Mouse (Mus musculus): ENCODE results near the gene Gm960.
"Not testable (repeated sequence)": the region's sequence is repeated elsewhere in the genome, so short reads cannot be mapped to it uniquely, and the experiment has no call there.

Gene Gm960

DNA sequence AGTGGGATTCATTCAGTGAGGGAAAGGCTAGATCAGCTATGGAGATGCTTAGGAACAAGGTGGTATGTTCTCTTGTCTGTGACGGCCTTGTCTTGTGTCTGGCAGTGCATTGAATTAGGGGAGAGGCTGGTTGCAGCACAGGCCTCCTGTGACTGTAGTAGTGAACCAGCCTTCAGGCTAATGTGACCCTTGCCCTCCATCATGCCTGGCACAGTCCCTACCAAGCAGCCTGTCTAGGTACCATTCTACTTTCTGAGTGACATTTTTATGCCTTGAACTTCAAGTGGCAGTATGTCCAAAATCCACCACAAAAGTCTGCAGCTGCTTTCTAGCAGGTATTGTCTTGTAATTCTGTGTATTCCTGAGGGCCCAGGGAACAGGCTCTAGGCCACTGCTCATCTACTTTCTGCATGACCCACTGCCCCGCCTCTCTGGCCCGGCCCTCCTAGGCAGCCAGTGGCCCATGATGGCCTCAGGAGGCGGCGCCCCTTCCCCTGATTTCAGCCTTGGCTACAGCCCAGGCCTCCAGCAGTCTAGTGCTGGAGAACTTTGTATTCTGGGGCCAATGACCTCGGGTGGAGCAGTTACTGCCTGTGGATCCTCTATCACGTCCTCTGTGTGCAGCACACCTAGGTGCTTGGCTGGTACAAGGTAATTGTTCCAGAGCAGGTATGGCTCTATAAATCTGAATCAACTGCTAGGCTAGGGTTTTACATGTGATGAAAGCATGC lies 104.5 kb downstream of the Gm960 start:
- no peak for DNase-seq (ENCODE audit: low spot score in 2 of 2)

- no peak for DNase-seq (ENCODE audit: low spot score in 2 of 2)
These were observed 108.4 kb downstream of the Gm960 start for GRCm38 (mm10) chr19:4590025-4590424.

- no peak for DNase-seq (ENCODE audit: low spot score in 2 of 2)
These were observed 109.4 kb downstream of the Gm960 start for GRCm38 (mm10) chr19:4589081-4589480.

DNA sequence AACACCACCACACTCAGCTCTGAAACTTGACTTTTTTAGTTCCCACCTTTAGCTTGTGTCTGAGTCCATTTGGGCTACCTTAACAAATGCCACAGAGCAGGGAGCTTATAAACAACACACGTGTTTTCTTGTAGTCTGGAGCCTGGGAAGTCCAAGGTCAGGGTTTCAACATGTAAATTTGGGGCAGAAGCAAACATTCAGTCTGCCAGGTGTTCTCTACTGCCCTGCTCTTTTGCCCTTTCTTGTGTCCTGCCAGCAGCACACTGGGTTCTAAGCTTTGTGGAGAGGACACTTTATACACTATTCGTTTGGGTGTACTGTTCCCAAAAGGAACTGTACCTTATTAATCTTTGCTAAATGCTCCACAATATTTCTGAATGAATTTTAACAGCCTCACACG lies 110.0 kb downstream of the Gm960 start:
- no peak for DNase-seq (ENCODE audit: low spot score in 2 of 2)

- no peak for DNase-seq (ENCODE audit: low spot score in 2 of 2)
These were observed 111.0 kb downstream of the Gm960 start for GRCm38 (mm10) chr19:4587426-4587825.

- DNase-seq (ENCODE audit: low spot score in 2 of 2), result not testable (repeated sequence)
These were observed 111.7 kb downstream of the Gm960 start for GRCm38 (mm10) chr19:4586783-4587182.

GRCm38 (mm10) chr19:4583856-4584255 lies 114.6 kb downstream of the Gm960 start:
- no peak for DNase-seq (ENCODE audit: low spot score in 2 of 2)

DNA sequence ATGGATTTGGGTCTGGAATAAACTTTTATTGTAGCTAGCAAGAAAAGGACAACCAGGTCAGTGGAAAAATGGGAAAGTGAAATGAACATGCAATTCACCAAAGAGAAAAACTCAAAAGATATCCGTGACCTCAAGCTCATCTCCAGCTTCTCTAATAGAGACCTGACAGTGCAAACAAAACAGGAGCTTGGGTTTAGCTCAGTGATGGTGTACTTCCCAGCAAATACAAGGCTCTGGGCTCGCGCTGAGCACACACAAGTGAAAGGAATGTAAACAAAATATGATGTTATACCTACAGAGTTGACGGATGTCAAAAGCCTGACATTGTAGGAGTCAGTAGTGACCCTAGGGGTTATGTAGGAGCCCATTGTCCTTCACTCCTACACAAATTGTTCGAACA lies 119.2 kb downstream of the Gm960 start:
- DNase-seq (ENCODE audit: low spot score in 2 of 2), result no peak

- no peak for DNase-seq (ENCODE audit: low spot score in 2 of 2)
These were observed 119.7 kb downstream of the Gm960 start for GRCm38 (mm10) chr19:4578799-4579198.
